Mouse (Mus musculus) CD4-positive, CD25-positive, alpha-beta regulatory T cell, adult 9 weeks (primary cell): ENCODE results near the gene Mxd3. TPM values are rescaled to one million over a fixed set of nuclear protein-coding genes. Genes with fewer than 3 reads are reported as not detected.

Experiments
- polyA plus RNA-seq: library from polyadenylated mRNA; unstranded; fragments of 100-300 nt; shearing (Covaris generic); gene quantifications from one replicate; pipeline ENCODE4 v1.2.1, GENCODE M21; 2017

Gene Mxd3
- polyA plus RNA-seq, result 3.9 TPM

GRCm38 (mm10) chr13:55329683-55330566, at the start of gene Mxd3:
TSS of gene Mxd3 (minus strand) at chr13:55329823.

DNA sequence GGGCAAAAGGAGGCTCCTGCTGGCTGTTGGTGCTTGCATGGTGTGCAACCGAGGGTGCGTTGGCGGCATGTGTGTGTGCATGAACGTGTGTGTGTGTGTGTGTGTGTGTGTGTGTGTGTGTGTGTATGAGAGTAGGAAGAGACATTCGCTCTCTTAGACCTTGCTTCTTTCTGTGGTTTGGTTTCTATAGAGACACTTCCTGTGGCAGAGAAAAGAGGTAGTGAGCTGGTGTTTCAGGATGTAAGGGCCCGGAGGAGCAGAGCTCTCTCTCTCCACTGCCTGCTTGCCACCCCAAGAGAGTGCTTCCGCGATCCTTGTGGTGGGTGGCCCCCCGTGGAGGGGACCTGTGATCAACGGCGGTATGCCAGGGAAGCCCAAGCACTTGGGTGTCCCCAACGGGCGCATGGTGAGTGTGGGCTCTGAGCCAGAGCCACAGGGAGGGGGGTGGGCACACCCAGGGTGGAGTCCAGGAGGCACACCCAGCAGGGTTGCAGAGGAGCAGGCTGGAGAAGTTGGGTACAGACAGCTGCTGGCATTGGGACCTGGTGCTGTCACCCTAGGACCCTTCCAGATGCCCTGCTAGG, 40.0 kb upstream of the Mxd3 start, which contains the start of gene Rgs14:
TSS of gene Rgs14 (plus strand) at position 202 of the 584 bp plus-strand sequence.

DNA sequence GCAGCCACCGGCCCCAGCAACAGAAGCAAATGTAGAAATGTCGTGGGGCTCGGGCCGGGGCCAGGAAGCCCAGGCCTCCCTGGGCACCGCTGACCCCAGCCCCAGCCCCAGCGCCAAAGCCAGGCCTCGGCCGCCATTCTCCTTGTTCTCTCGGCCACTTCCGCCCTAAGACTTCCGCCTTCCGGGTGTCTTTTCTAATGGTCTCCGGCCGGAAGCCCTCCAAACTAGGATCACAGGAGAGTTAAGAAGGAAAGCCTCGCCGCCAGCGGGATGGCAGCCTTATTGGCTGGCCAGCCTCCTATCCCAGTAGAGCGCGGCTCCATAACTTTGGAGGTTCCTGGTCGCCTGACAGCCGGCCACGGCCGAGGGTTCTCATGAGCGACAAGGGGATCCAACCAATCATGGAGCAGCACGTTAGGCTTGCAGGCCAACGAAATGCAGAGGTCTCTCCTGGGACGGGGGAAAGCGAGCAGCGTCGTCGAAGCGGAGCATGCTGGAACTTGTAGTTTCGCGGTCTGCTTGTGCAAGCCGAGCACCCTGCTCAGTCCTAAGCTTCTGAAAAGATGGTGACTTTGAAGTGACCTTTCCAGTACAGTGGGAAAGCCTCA, 32.9 kb upstream of the Mxd3 start, which contains the start of gene Lman2:
TSS of gene Lman2 (minus strand) at position 331 of the 608 bp plus-strand sequence.

GRCm38 (mm10) chr13:55321434-55322129, 8.0 kb downstream of the Mxd3 start, which contains the start of gene Rab24:
TSS of gene Rab24 (minus strand) at chr13:55321946.

DNA sequence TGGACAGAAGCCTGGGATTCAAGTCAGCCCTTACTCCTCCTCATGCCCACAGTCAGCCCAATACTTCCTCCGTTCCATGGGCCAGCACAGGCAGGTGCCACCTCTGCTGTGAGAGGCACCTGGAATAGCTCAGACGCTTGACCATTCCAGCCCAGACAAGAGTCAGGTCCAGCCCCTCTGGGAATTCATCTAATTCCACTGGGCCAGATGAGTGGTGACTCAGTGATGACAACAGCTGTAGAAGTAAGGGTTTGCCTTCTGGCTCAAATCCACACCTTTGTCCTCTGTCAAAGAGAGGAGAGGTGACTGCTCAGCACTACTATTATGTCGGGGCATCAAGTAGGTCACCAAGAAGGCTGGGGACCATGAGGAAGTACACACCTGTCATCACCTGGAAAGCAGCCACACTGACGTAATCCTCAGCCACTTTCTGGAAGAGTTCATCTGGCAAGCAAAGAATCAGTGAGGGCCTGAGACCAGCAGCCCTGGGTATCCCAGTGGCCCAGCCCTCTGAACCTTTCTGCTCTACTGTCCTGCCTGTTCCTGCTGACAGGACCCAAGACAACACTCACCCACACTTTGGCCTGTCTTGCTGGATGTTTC, 9.6 kb downstream of the Mxd3 start, which contains the start of gene Prelid1:
TSS of gene Prelid1 (plus strand) at position 570 of the 603 bp plus-strand sequence.

Other genes starting within 250 kb of the Mxd3 start
- gene Uimc1, start 229.5 kb downstream of the Mxd3 start, polyA plus RNA-seq, result 79.3 TPM
- 37.3 TPM for gene Zfp346, start 224.5 kb downstream of the Mxd3 start, polyA plus RNA-seq
- gene Gm17617, start 196.3 kb downstream of the Mxd3 start, polyA plus RNA-seq, result not detected
- gene Fgfr4, start 177.2 kb downstream of the Mxd3 start, polyA plus RNA-seq, result not detected
- 101 TPM for gene Nsd1, start 120.0 kb downstream of the Mxd3 start, polyA plus RNA-seq
- 473 TPM for gene Prelid1, start 9.3 kb downstream of the Mxd3 start, polyA plus RNA-seq
- 12.5 TPM for gene Rab24, start 7.9 kb downstream of the Mxd3 start, polyA plus RNA-seq
- gene Lman2, start 33.0 kb upstream of the Mxd3 start, polyA plus RNA-seq, result 192 TPM
- 159 TPM for gene Rgs14, start 39.9 kb upstream of the Mxd3 start, polyA plus RNA-seq
- gene Slc34a1, start 68.4 kb upstream of the Mxd3 start, polyA plus RNA-seq, result not detected
- gene Pfn3, start 85.4 kb upstream of the Mxd3 start, polyA plus RNA-seq, result not detected
- 0.41 TPM for gene F12, start 97.0 kb upstream of the Mxd3 start, polyA plus RNA-seq
- 21.6 TPM for gene Grk6, start 115.2 kb upstream of the Mxd3 start, polyA plus RNA-seq
- gene Prr7, start 134.4 kb upstream of the Mxd3 start, polyA plus RNA-seq, result 0.27 TPM
- gene Dbn1, start 158.3 kb upstream of the Mxd3 start, polyA plus RNA-seq, result not detected
- 16.3 TPM for gene Pdlim7, start 183.9 kb upstream of the Mxd3 start, polyA plus RNA-seq
- gene Dok3, start 199.5 kb upstream of the Mxd3 start, polyA plus RNA-seq, result 2.0 TPM
- 86.5 TPM for gene Ddx41, start 206.8 kb upstream of the Mxd3 start, polyA plus RNA-seq
- gene Fam193b, start 241.3 kb upstream of the Mxd3 start, polyA plus RNA-seq, result 24.6 TPM
- gene Tmed9, start 243.9 kb upstream of the Mxd3 start, polyA plus RNA-seq, result 347 TPM